Mouse (Mus musculus) midbrain, embryonic 13.5 days (tissue): ENCODE results near the gene Plekha7. TPM values are rescaled to one million over a fixed set of nuclear protein-coding genes. Genes with fewer than 3 reads are reported as not detected.

Source experiments
- ATAC-seq: fragments of 200-750 bp; cut with Nextera tagmentation; 2 replicates; pipeline ENCODE4 v1.8.0; 2017; ENCODE audit warnings: mild to moderate bottlenecking, moderate TSS enrichment, moderate library complexity
- H3K27ac ChIP-seq: fragments of 300-500 bp; sonication (generic); 2 replicates; pipeline ENCODE4 v1.5.1; 2015; ENCODE audit warnings: inconsistent platforms, mild to moderate bottlenecking, moderate library complexity
- H3K27me3 ChIP-seq: fragments of 300-500 bp; sonication (generic); 2 replicates; pipeline ENCODE4 v1.6.1; 2015; ENCODE audit warnings: mild to moderate bottlenecking, inconsistent platforms
- H3K36me3 ChIP-seq: fragments of 300-500 bp; sonication (generic); 2 replicates; pipeline ENCODE4 v1.6.1; 2015; ENCODE audit warnings: mild to moderate bottlenecking, inconsistent platforms
- H3K4me1 ChIP-seq: fragments of 300-500 bp; sonication (generic); replicated peaks from 2 replicates; pipeline ENCODE4 v1.6.1; 2015; ENCODE audit warnings: inconsistent platforms
- H3K4me2 ChIP-seq: fragments of 300-500 bp; sonication (generic); replicated peaks from 2 replicates; pipeline ENCODE4 v1.6.1; 2015; ENCODE audit warnings: moderate library complexity, mild to moderate bottlenecking, inconsistent platforms
- H3K4me3 ChIP-seq: fragments of 300-500 bp; sonication (generic); replicated peaks from 2 replicates; pipeline ENCODE4 v1.5.1; 2015; ENCODE audit warnings: mild to moderate bottlenecking, inconsistent platforms
- H3K9ac ChIP-seq: fragments of 300-500 bp; sonication (generic); replicated peaks from 2 replicates; pipeline ENCODE4 v1.6.1; 2015; ENCODE audit warnings: mild to moderate bottlenecking, inconsistent platforms
- H3K9me3 ChIP-seq: fragments of 300-500 bp; sonication (generic); 2 replicates; pipeline ENCODE4 v1.6.1; 2016; ENCODE audit warnings: mild to moderate bottlenecking, inconsistent platforms
- WGBS: fragments of 180-500 bp; shearing (Covaris S2); methylation state at CpG from one replicate; pipeline ENCODE4 v1.1.7; 2015; 5-methylcytosine and 5-hydroxymethylcytosine counted together
- polyA plus RNA-seq: library from polyadenylated mRNA; unstranded; fragments of >200 nt; fragmentation: Nextera tagmentation; extraction: Ambion mirVana; gene quantifications from 2 replicates; pipeline ENCODE4 v1.2.1, GENCODE M21; 2015

The Plekha7 gene
- polyA plus RNA-seq, 1 experiment from 2014 or later: 10.1 TPM

DNA sequence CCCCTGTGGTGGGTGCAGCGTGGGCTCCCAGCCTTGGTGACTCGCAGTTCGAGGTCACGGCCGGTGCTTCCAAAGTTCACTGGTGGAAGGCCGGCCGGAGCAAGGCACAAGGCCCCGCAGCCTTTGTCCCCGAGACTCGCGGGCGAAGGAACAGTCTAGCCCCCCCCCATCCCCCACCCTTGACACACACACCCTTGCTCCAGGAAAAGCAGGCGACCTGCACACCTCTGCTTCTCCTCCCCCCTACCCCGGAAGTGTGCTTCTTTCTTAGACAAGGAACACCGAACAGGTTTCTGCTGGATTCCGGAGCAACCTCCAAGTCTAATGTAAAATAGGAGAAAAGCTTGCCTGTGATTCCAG lies 436 bp upstream of the Plekha7 start:
- H3K9ac ChIP-seq: peak overlapping the region; percentile 29; the same call in 1 of the 2 replicates
- no peak overlapping the region for H3K27ac ChIP-seq
- peak; percentile 48 for ATAC-seq
- H3K36me3 ChIP-seq: no peaks in the 10 kb centered on the region
- peak overlapping the region; percentile 99 for H3K4me2 ChIP-seq
- H3K4me3 ChIP-seq: peak overlapping the region; percentile 84
- H3K4me1 ChIP-seq: peaks cover 27% of the 10 kb centered on the region
- 3% methylated on average over 16 of the region's 16 CpGs for WGBS
- no peaks in the 10 kb centered on the region for H3K9me3 ChIP-seq
- H3K27me3 ChIP-seq: peaks cover 2% of the 10 kb centered on the region; the same call in 1 of the 2 replicates

DNA sequence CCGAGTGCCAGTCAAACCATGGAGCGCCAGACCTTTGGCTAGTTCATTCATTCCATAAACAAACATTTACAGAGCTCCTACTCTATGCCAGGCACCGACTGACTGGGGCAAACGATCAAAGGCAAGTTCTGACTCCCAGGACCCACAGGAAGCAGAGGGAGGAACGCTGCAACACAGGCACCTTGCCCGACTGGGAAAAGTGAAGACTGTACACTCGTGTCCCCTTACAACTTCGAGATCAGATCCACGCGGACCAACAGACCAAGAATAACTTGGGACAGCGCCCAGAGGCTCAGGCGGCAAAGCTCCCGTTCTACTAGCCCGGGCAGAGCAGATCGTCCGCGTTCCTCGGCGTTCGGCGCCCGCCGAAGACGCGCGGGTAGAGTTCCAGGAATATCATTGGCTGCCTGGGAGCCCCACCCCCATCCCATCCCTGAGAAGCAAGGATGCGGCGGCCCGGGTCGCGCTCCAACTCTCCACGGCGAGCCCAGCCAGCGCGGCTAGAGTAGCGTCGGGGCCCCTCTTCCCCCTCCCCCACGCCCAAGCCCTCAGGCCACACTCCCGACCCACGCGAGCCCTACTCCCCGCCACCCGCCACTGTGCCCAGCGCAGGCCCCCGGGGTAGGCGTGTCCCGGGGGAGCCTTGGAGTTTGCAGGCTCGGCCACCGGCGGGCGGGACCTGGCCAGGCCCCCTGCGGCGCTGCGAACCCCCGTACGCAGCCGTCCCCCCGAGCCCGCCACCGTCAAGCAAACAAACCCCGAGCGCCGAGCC lies 891 bp downstream of the Plekha7 start:
- peaks cover 27% of the 10 kb centered on the region for H3K4me1 ChIP-seq
- no peaks in the 10 kb centered on the region for H3K9me3 ChIP-seq
- WGBS: under 1% methylated on average over 61 of the region's 63 CpGs
- no peaks in the 10 kb centered on the region for H3K36me3 ChIP-seq
- H3K4me2 ChIP-seq: peak overlapping the region; percentile 99
- H3K27me3 ChIP-seq: peaks cover 2% of the 10 kb centered on the region; the same call in 1 of the 2 replicates
- peak overlapping the region; percentile 84 for H3K4me3 ChIP-seq
- peak overlapping the region; percentile 76 for H3K9ac ChIP-seq
- H3K27ac ChIP-seq: no peak overlapping the region; the same call in 1 of the 2 replicates
- ATAC-seq: peak; percentile 86

DNA sequence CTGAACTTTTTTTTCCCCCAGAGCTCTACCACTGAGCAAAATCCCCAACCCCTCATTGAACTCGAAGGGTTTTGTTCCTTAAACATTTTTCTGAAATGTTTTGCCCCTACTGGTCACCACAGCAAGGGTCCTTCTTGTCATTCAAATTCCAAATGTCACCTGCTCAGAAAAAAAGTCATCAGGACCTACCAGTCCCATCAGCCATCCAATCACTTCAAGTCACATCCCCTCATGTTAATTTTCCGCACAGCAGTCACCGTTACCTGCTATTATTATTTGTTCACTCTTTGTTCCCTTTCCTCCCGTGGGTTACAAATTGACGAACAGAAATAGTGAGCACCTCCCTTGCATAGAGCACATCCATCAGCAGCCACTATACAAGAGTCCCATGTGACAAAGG lies 1.6 kb downstream of the Plekha7 start:
- peak; percentile 1; the same call in 1 of the 2 replicates for ATAC-seq
- Histone ChIP-seq H3K36me3 (no peaks in the 10 kb centered on the region), H3K27ac (no peak overlapping the region), H3K4me3 (peak overlapping the region; percentile 84), H3K9me3 (no peaks in the 10 kb centered on the region), H3K9ac (peak overlapping the region; percentile 76; the same call in 1 of the 2 replicates), H3K4me2 (peak overlapping the region; percentile 99), H3K27me3 (peaks cover 2% of the 10 kb centered on the region; the same call in 1 of the 2 replicates), H3K4me1 (peaks cover 27% of the 10 kb centered on the region)
- 10% methylated on average over 5 of the region's 5 CpGs for WGBS

DNA sequence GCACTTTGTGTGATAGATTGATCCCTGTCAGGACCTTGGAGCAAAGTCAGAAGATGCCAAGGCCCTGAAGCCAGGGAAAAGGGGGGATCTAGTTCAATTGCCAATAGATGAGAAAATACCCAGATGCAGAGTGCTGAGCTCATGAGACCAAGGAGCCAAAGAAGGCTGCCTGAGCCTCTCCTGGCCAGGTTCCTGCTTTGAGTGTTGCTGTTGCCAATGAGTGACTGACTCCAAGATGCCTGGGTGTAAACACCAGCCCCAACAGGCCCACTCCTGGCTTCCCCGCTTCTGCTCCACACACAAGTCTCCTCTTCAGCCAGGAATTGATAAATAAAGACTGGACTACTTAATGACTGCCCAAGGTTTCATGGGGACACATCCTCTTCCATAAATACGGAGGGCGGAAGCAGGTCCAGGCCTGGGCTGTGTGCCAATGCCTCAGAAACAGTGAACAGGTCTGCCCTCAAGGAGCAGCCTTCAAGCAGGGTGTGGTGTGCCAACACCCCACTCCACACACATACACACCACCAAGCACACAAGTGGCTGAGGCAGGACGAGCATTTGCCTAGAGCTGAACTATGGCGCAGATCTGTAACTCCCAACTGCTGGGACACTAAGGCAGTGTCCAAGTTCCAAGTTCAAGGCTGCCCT lies 6.4 kb downstream of the Plekha7 start:
- 94% methylated on average over 5 of the region's 5 CpGs for WGBS
- no peaks in the 10 kb centered on the region for H3K27me3 ChIP-seq
- ATAC-seq: no peak

DNA sequence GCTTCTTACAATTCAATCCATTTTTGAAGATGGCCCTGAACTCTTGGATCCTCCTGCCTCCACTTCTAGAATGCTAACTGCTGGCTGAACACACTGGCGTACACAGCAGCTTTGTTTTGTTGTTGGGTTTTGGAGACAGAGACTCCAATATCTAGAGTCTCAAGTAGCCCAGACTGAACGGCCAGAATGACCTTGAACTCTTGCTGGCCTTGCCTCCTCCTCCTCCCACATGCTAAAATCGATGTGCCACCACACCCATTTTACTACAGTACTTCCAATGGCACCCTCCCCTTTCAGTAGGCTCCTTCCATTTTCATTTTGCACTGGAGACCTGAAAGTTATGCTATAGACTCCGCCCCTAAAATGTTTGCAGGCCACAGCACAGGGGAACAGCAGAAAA lies 7.0 kb downstream of the Plekha7 start:
- no peaks in the 10 kb centered on the region for H3K36me3 ChIP-seq
- no peak overlapping the region for H3K9ac ChIP-seq
- WGBS: 91% methylated on average over 4 of the region's 4 CpGs
- no peak overlapping the region for H3K27ac ChIP-seq
- ATAC-seq: no peak
- H3K4me2 ChIP-seq: no peak overlapping the region
- no peaks in the 10 kb centered on the region for H3K9me3 ChIP-seq
- peaks cover 9% of the 10 kb centered on the region; the same call in 1 of the 2 replicates for H3K4me1 ChIP-seq
- no peak overlapping the region for H3K4me3 ChIP-seq
- H3K27me3 ChIP-seq: no peaks in the 10 kb centered on the region

More for the DNA sequence above, 6.4 kb downstream of the Plekha7 start:
- Histone ChIP-seq H3K4me3 (no peak overlapping the region), H3K36me3 (no peaks in the 10 kb centered on the region), H3K4me2 (no peak overlapping the region), H3K9me3 (no peaks in the 10 kb centered on the region), H3K4me1 (peaks cover 15% of the 10 kb centered on the region), H3K27ac (no peak overlapping the region), H3K9ac (no peak overlapping the region)

DNA sequence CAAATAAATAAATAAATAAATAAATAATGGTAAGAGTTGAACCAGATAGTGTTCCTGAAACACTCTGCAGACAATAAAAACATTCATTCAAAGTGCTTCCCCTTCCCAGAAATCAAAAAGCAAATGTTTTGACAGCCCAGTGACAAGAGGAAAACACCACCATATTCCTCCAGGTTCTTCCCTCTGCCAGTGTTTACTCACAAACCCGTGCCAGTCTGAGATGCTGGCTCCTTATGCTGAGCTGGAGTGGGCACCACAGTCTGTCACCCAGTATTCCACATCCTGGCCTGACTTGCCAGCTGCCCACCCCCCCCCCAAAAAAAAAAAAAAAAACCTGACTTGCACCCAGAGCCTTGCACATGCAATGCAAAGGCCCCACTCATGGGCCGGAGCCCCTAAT lies 9.3 kb downstream of the Plekha7 start:
- ATAC-seq: no peak

DNA sequence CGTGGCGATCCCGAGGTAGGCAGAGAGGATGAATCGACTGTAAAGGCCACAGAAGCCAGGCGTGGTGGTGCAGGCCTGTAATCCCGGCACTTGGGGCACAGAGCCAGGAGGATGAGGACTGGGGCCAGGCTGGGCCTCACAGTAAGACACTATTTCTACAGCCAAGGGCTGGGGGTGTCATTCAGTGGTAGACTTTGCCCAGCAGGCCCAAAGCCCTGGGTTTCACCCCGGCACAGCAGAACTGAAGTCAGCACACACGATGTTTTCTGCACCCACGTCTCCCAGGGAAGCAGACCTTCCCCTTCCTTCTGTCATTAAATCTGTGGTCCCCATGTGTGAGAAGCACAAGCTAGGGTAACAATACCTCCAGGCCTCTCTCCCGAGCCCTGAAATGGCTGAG lies 9.8 kb downstream of the Plekha7 start:
- ATAC-seq: no peak
- 73% methylated on average over 10 of the region's 10 CpGs for WGBS
- Histone ChIP-seq H3K4me2 (no peak overlapping the region), H3K4me3 (no peak overlapping the region), H3K9ac (no peak overlapping the region), H3K9me3 (no peaks in the 10 kb centered on the region), H3K4me1 (peaks cover 16% of the 10 kb centered on the region), H3K36me3 (no peaks in the 10 kb centered on the region), H3K27ac (no peak overlapping the region), H3K27me3 (no peaks in the 10 kb centered on the region)

More for the DNA sequence above, 9.3 kb downstream of the Plekha7 start:
- no peaks in the 10 kb centered on the region for H3K9me3 ChIP-seq
- no peaks in the 10 kb centered on the region for H3K36me3 ChIP-seq
- no peak overlapping the region for H3K9ac ChIP-seq
- no peaks in the 10 kb centered on the region for H3K27me3 ChIP-seq
- no peak overlapping the region for H3K27ac ChIP-seq
- 80% methylated on average over 2 of the region's 2 CpGs for WGBS
- no peak overlapping the region for H3K4me2 ChIP-seq
- peaks cover 16% of the 10 kb centered on the region for H3K4me1 ChIP-seq
- no peak overlapping the region for H3K4me3 ChIP-seq

DNA sequence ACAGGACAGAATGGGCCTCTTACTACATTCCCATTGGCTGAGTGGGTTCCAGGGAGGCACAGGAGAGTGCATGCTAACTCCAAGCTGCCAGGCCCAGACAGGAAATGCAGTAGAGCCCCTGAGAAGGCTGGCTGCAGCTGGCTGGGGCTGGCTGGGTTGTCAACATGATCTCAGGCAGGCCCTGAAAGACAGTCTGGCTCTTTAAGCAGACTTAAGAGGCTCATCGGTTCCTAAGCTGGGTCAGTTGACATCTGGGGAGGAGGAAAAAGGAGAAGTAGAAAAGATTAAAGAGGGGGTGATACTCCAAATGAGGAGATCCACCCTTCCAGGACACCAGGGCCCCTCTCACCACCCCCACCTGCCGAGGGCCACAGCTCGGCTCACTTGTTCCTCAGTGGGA lies 13.2 kb downstream of the Plekha7 start:
- H3K9me3 ChIP-seq: no peaks in the 10 kb centered on the region
- no peak overlapping the region for H3K9ac ChIP-seq
- ATAC-seq: no peak
- 59% methylated on average over 3 of the region's 3 CpGs for WGBS
- H3K4me3 ChIP-seq: no peak overlapping the region
- no peaks in the 10 kb centered on the region for H3K36me3 ChIP-seq
- H3K4me2 ChIP-seq: no peak overlapping the region
- no peak overlapping the region for H3K27ac ChIP-seq
- no peaks in the 10 kb centered on the region for H3K27me3 ChIP-seq
- H3K4me1 ChIP-seq: peaks cover 16% of the 10 kb centered on the region

DNA sequence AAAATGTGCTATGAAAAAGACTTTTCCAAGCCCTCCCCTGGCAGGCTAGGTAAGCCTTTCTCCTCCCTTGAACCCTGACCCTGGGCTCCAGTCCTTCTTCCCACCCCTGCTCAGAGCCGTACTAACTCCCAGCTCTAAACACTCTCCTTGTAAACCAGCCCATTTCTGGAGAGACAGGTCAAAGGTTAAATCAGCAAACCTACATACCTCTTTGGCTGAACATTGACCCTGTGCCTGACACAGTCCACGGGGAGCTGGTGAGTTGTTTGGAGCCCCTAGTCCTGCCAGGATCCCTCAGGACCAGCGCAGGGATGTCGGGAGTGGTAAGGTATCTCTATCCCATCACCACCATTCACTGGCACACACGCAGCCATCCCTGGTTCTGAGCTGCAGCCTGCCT lies 15.8 kb downstream of the Plekha7 start:
- no peaks in the 10 kb centered on the region for H3K9me3 ChIP-seq
- no peak overlapping the region for H3K4me3 ChIP-seq
- H3K4me2 ChIP-seq: no peak overlapping the region
- no peaks in the 10 kb centered on the region for H3K36me3 ChIP-seq
- 36% methylated on average over 5 of the region's 5 CpGs for WGBS
- peaks cover 7% of the 10 kb centered on the region; the same call in 1 of the 2 replicates for H3K4me1 ChIP-seq
- no peak overlapping the region for H3K27ac ChIP-seq
- H3K9ac ChIP-seq: no peak overlapping the region
- no peaks in the 10 kb centered on the region for H3K27me3 ChIP-seq
- no peak for ATAC-seq

DNA sequence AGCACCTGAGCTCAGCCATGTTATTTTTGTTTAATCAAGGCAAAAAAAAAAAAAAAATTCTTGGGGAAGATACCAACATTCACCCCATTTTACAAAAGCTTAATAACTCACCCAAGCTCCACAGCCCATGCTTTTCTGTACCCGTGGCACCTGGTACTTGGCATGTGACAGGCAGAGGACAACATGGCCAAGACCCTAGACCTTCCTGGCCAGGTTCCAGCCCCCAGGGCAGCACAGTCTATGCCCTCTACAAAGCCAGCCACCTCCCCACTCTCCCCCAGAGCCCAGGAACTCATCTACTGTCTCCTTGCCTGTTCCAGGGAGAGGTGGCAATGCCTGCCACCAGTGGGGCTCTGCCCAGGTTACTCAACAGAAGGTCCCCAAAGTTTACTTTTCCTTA lies 17.6 kb downstream of the Plekha7 start:
- ATAC-seq: no peak
- H3K9ac ChIP-seq: no peak overlapping the region
- 95% methylated on average over 1 of the region's 1 CpGs for WGBS
- H3K4me1 ChIP-seq: peaks cover 19% of the 10 kb centered on the region; the same call in 1 of the 2 replicates
- H3K9me3 ChIP-seq: no peaks in the 10 kb centered on the region
- H3K27ac ChIP-seq: no peak overlapping the region
- H3K36me3 ChIP-seq: no peaks in the 10 kb centered on the region
- no peaks in the 10 kb centered on the region for H3K27me3 ChIP-seq
- no peak overlapping the region for H3K4me2 ChIP-seq
- H3K4me3 ChIP-seq: no peak overlapping the region

DNA sequence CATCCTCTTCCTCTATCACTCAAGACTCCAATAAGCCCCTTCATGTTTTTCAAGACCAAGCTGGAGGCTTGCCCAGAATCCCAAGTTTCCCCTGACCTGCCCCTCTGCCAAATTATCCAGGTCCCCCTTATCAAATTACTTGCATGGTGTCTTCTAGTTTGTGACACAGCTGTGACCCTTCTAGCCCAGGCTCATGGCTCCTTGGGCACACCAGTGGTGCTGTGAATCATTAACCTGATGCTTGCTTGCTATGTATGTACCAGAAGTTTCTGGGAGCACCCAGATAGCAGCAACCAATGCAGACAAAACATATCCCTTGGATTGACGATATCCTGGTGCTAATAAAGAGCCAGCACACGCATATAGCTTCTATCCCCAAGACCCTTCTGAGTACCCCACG lies 19.2 kb downstream of the Plekha7 start:
- peaks cover 18% of the 10 kb centered on the region for H3K4me1 ChIP-seq
- no peaks in the 10 kb centered on the region for H3K36me3 ChIP-seq
- no peak overlapping the region for H3K27ac ChIP-seq
- H3K9me3 ChIP-seq: no peaks in the 10 kb centered on the region
- no peaks in the 10 kb centered on the region for H3K27me3 ChIP-seq
- WGBS: 92% methylated on average over 3 of the region's 3 CpGs
- H3K4me3 ChIP-seq: no peak overlapping the region
- H3K9ac ChIP-seq: no peak overlapping the region
- H3K4me2 ChIP-seq: no peak overlapping the region
- no peak for ATAC-seq

DNA sequence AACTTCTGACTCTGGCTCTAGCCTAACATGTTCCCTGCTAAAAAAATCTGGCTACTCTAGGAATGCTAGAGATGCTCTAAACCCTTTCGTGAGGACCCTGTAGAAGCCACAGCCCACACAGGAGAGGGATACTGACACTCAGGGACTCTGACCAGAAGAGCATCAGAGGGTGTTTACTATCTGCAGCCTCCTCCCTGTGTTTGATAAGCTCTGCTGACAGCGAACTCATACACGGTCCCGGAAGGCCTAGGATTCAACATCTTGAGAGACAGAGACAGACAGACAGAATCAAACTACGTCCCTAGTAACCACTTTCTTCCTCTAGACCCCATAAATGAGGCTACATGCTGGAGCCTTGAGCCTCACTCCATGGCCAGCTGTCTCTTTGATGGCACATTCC lies 20.2 kb downstream of the Plekha7 start:
- no peak overlapping the region for H3K4me3 ChIP-seq
- peaks cover 28% of the 10 kb centered on the region for H3K4me1 ChIP-seq
- 85% methylated on average over 5 of the region's 5 CpGs for WGBS
- H3K9ac ChIP-seq: no peak overlapping the region
- no peaks in the 10 kb centered on the region for H3K27me3 ChIP-seq
- H3K9me3 ChIP-seq: no peaks in the 10 kb centered on the region
- no peak overlapping the region for H3K4me2 ChIP-seq
- no peaks in the 10 kb centered on the region for H3K36me3 ChIP-seq
- ATAC-seq: no peak
- no peak overlapping the region for H3K27ac ChIP-seq
